Mouse (Mus musculus): Measurements from ENCODE around the gene Pqlc3.

- TF ChIP-seq POLR2A (IDR thresholded peaks at IDR 0.05; ENCODE audit: borderline replicate concordance, extremely low read depth, low read depth, low read length) (no peak), CTCF (IDR thresholded peaks at IDR 0.05; ENCODE audit: insufficient read depth, low read length) (no peak)
Observed at GRCm38 (mm10) chr12:16941976-16942375, 58.2 kb downstream of the Pqlc3 start.

Measured in lung, adult 2 months (tissue).